17 mouse cellular contexts compared by ENCODE assay signal in the genomic region with DNA sequence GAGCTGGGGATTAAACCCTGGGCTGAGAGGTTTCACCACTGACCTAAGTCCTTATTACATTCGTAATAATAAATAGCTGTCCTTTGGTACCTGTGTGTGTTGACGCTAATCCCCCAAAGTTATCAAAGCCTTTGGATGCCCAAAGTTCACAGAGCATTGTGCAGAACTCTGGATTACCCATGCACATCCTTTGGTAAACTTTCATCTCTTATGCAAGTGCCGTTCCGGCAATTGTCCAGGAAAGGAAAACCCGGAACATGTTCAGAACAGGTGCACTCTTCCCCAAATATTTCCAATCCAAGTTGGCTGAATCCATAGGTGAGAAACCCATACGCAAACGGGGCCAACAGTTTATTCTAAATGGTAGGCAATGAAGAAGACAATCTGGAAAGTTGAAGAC.
"Had no signal": no experiment of that assay in that cellular context is flagged by ENCODE, and none has a peak within 500 bp of the region (broad histone marks: within the 10 kb centered on the region; RNA-seq: fewer than 3 reads in every experiment).

No protein-coding gene starts in this region.

- DNase-seq: lung, adult 2 months; lung, postnatal 14 days; lung, postnatal 36 days; right cerebral cortex, postnatal 14 days; thymus, adult 2 months; thymus, postnatal 25 days; thymus, postnatal 4 days had no signal

- H3K36me3 ChIP-seq: lung, embryonic 15.5 days; midbrain, embryonic 13.5 days; midbrain, embryonic 15.5 days; neural tube, embryonic 12.5 days; stomach, embryonic 15.5 days had no signal

- H3K9me3 ChIP-seq: lung, embryonic 15.5 days; megakaryocyte, embryonic 14.5 days; midbrain, embryonic 13.5 days; midbrain, embryonic 15.5 days; neural tube, embryonic 12.5 days; stomach, embryonic 15.5 days had no signal

- ATAC-seq: lung, postnatal 0 days; midbrain, embryonic 13.5 days; midbrain, embryonic 15.5 days had no signal

- H3K27ac ChIP-seq: lung, embryonic 15.5 days; macrophage; midbrain, embryonic 15.5 days; neural tube, embryonic 12.5 days; stomach, embryonic 15.5 days; stomach, postnatal 0 days had no signal

- H3K4me2 ChIP-seq: lung, embryonic 15.5 days; midbrain, embryonic 11.5 days; midbrain, embryonic 13.5 days; midbrain, embryonic 15.5 days; neural tube, embryonic 12.5 days; stomach, embryonic 15.5 days had no signal

- H3K27me3 ChIP-seq: lung, embryonic 15.5 days; megakaryocyte, embryonic 14.5 days; midbrain, embryonic 15.5 days; neural tube, embryonic 12.5 days; stomach, embryonic 15.5 days had no signal

- H3K4me3 ChIP-seq: lung, embryonic 15.5 days; megakaryocyte, embryonic 14.5 days; midbrain, embryonic 13.5 days; midbrain, embryonic 15.5 days; neural tube, embryonic 12.5 days; stomach, embryonic 15.5 days had no signal

- H3K9ac ChIP-seq: lung, embryonic 15.5 days; midbrain, embryonic 13.5 days; midbrain, embryonic 15.5 days; neural tube, embryonic 12.5 days; stomach, embryonic 15.5 days had no signal
